Mouse (Mus musculus) brain, embryonic 14.5 days (tissue): ENCODE results near the gene Dock9.

Source experiments
- CTCF ChIP-seq: fragments of 200-500 bp; IDR thresholded peaks from 2 replicates; pipeline ENCODE4 v1.5.1; 2012; ENCODE audit warnings: inconsistent platforms, mild to moderate bottlenecking, moderate library complexity, borderline replicate concordance; ENCODE audit not compliant: insufficient read depth, insufficient read length; ENCODE audit errors: extremely low read depth
- POLR2A ChIP-seq: fragments of 200-500 bp; IDR thresholded peaks from 2 replicates; pipeline ENCODE4 v1.6.1; 2012; ENCODE audit warnings: mild to moderate bottlenecking, inconsistent platforms, borderline replicate concordance; ENCODE audit not compliant: poor library complexity, insufficient read depth, insufficient read length, severe bottlenecking; ENCODE audit errors: extremely low read depth

- TF ChIP-seq POLR2A: no peak
- TF ChIP-seq CTCF: no peak
Measured at GRCm38 (mm10) chr14:121747360-121747759, 50.3 kb downstream of the Dock9 start.
